Mouse (Mus musculus) urinary bladder, adult 18-20 months (tissue): ENCODE results near the gene Slc22a23.
"Not testable (repeated sequence)": the region's sequence is repeated elsewhere in the genome, so short reads cannot be mapped to it uniquely, and the experiment has no call there.

Experiments
- DNase-seq, 2 experiments: peaks; one replicate each; pipeline ENCODE4 v3.0.0; 2022; ENCODE audit warnings: low spot score in 2 of 2, mixed read lengths in 2 of 2

The Slc22a23 gene

GRCm38 (mm10) chr13:34345128-34346085 is at the start of gene Slc22a23:
TSS of gene Slc22a23 (minus strand) at chr13:34345182.
- peak; percentile 55 to 78 for DNase-seq

- DNase-seq = not testable (repeated sequence)
Observed at GRCm38 (mm10) chr13:34394305-34394704, 49.3 kb upstream of the Slc22a23 start.

- no peak for DNase-seq
Observed at GRCm38 (mm10) chr13:34392376-34392775, 47.4 kb upstream of the Slc22a23 start.

GRCm38 (mm10) chr13:34388219-34388618 is 43.2 kb upstream of the Slc22a23 start:
- DNase-seq = no peak

GRCm38 (mm10) chr13:34383416-34383815 is 38.4 kb upstream of the Slc22a23 start:
- DNase-seq = no peak

- no peak for DNase-seq
Observed at GRCm38 (mm10) chr13:34378926-34379325, 33.9 kb upstream of the Slc22a23 start.

GRCm38 (mm10) chr13:34375145-34375544 is 30.2 kb upstream of the Slc22a23 start:
- no peak for DNase-seq

GRCm38 (mm10) chr13:34372870-34373478 is 28.0 kb upstream of the Slc22a23 start:
- DNase-seq = no peak

GRCm38 (mm10) chr13:34371951-34372869 is 27.2 kb upstream of the Slc22a23 start:
- DNase-seq = no peak

- DNase-seq = no peak
Observed at GRCm38 (mm10) chr13:34370281-34370825, 25.4 kb upstream of the Slc22a23 start.

GRCm38 (mm10) chr13:34365226-34365625 is 20.2 kb upstream of the Slc22a23 start:
- DNase-seq = no peak

- no peak for DNase-seq
Observed at GRCm38 (mm10) chr13:34355656-34356055, 10.7 kb upstream of the Slc22a23 start.

- no peak for DNase-seq
Observed at GRCm38 (mm10) chr13:34354830-34355624, 10.0 kb upstream of the Slc22a23 start.

GRCm38 (mm10) chr13:34353241-34353640 is 8.3 kb upstream of the Slc22a23 start:
- DNase-seq = no peak

GRCm38 (mm10) chr13:34351437-34351836 is 6.5 kb upstream of the Slc22a23 start:
- no peak for DNase-seq

GRCm38 (mm10) chr13:34347960-34348889 is 3.2 kb upstream of the Slc22a23 start:
- DNase-seq = no peak

- no peak for DNase-seq
Observed at GRCm38 (mm10) chr13:34346748-34347147, 1.8 kb upstream of the Slc22a23 start.

- no peak for DNase-seq
Observed at GRCm38 (mm10) chr13:34346238-34346637, 1.3 kb upstream of the Slc22a23 start.

GRCm38 (mm10) chr13:34344376-34345127 is 430 bp downstream of the Slc22a23 start:
- peak in 1 of 2 experiments; percentile 53 for DNase-seq
